Mouse (Mus musculus) small intestine, adult 2 months (tissue): ENCODE data around the gene Rab44. TPM values are rescaled to one million over a fixed set of nuclear protein-coding genes. Genes with fewer than 3 reads are reported as not detected.
"Not testable (repeated sequence)": the region's sequence is repeated elsewhere in the genome, so short reads cannot be mapped to it uniquely, and the experiment has no call there.

ENCODE experiments used
- H3K27ac ChIP-seq: fragments of 200-500 bp; 2 replicates; pipeline ENCODE4 v1.5.1; 2012; ENCODE audit warnings: low read depth, low read length, control low read depth, inconsistent platforms; ENCODE audit not compliant: insufficient read depth
- H3K27me3 ChIP-seq: fragments of 200-500 bp; 2 replicates; pipeline ENCODE4 v1.6.1; 2012; ENCODE audit warnings: mild to moderate bottlenecking, moderate library complexity, low read length, inconsistent platforms; ENCODE audit not compliant: control insufficient read depth, insufficient read depth
- H3K36me3 ChIP-seq: fragments of 200-500 bp; 2 replicates; pipeline ENCODE4 v1.6.1; 2012; ENCODE audit warnings: mild to moderate bottlenecking, low read length, control low read depth, inconsistent platforms; ENCODE audit not compliant: control insufficient read depth, insufficient read depth
- H3K4me1 ChIP-seq: fragments of 200-500 bp; 2 replicates; pipeline ENCODE4 v1.6.1; 2012; ENCODE audit warnings: low read length, inconsistent platforms, mixed read lengths; ENCODE audit not compliant: control insufficient read depth, insufficient read depth, insufficient read length
- H3K4me3 ChIP-seq: fragments of 200-500 bp; 2 replicates; pipeline ENCODE4 v1.5.1; 2012; ENCODE audit warnings: low read depth, mild to moderate bottlenecking, control low read depth, inconsistent platforms, low read length, moderate library complexity
- CTCF ChIP-seq: fragments of 200-500 bp; IDR thresholded peaks from 2 replicates; pipeline ENCODE4 v1.5.1; 2012; ENCODE audit warnings: low read depth, mild to moderate bottlenecking, control low read depth, inconsistent platforms, low read length, moderate library complexity, mixed read lengths; ENCODE audit not compliant: insufficient replicate concordance, insufficient read length; ENCODE audit errors: extremely low read depth
- POLR2A ChIP-seq: fragments of 200-500 bp; IDR thresholded peaks from 2 replicates; pipeline ENCODE4 v1.6.1; 2012; ENCODE audit warnings: low read depth, mild to moderate bottlenecking, control low read depth, inconsistent platforms, low read length, moderate library complexity
- WGBS: fragments of 180-500 bp; shearing (Covaris S2); methylation state at CpG from one replicate; pipeline ENCODE4 v1.1.7; 2018; 5-methylcytosine and 5-hydroxymethylcytosine counted together
- polyA plus RNA-seq: library from polyadenylated mRNA; depleted of rRNA; stranded (reverse); fragments of >200 nt; gene quantifications from 2 replicates; pipeline ENCODE4 v1.2.3, GENCODE M21; 2012; rRNA removed

The Rab44 gene
- polyA plus RNA-seq, result 0.37 and 2.5 TPM in 2 replicates

DNA sequence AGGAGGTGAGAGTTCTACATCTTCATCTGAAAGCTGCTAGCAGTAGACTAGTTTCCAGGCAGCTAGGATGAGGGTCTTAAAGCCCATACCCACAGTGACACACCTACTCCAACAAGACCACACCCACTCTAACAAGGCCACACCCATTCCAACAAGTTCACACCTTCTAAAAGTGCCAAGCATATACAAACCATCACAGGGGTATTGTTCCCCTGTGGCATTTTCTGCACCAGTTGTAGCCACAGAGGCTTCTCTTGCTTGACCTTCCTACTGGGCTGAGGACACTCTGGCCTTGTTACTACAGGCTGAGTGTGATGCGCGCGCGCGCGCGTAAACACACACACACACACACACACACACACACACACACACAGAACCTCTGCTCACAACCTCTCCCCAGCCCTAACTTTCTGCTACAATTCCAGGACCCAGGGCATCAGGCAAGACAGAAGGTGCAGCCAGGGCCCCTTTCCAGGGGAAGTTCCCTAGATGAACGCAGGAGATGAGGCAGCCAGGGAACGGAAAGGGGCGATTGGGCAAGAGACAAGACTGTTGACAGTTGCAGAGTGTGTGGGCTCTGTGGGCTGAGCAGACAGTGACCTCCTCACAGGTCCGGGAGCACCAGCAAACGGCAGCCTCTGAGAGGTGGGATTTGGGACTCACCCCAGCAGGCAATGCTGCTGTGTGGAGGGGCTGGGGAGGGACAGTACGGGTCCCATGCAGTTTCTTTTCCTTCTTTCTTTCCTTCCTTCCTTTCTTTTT lies at the start of gene Rab44:
Gene Rab44 (plus strand): TSS at position 555 of the 762 bp plus-strand sequence.
- H3K27ac ChIP-seq, result no peak within 1 kb of the TSS
- H3K36me3 ChIP-seq, result no peaks in the 10 kb centered on the region
- H3K4me1 ChIP-seq, result no peaks in the 10 kb centered on the region
- H3K4me3 ChIP-seq, result no peak within 1 kb of the TSS
- TF ChIP-seq CTCF (no peak), POLR2A (no peak)
- H3K27me3 ChIP-seq, result no peaks in the 10 kb centered on the region
- WGBS, result 80% methylated on average over 13 of the region's 13 CpGs

DNA sequence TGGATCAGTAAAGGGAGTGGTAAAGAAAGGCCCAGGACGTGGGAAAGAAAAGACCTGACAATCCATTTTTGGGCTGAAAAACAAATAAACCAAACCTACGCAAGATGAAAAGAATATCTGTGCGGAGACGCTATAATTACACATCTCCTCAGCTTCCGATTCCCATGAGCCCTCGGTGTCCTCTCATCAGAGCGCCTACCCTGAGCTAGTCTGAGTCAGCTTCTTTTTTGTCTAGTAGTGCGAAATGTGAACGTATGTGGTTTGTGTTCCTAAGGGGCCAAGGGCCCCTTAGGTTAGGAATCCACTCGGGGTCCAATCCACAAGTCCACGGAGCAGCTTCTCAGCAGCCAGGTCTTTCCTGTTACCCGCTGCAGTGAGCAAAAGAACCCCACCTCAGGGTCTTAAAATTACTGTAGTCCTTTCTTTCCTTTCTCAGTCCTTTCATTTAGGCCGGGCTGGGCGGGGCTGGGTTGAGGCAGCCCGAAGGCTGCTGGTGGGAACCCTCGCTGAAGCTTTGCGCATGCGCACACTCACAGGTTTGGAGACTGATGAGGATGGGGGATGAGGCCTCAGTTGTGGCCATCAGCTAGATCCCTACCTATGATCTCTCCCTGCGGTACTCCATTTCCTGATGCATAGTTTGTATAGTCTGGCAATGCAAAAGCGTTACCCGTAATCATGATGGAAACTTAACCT lies 48.6 kb upstream of the Rab44 start:
- 92% methylated on average over 21 of the region's 21 CpGs for WGBS
- Histone ChIP-seq H3K4me3 (no peak overlapping the region), H3K27me3 (no peaks in the 10 kb centered on the region), H3K27ac (no peak overlapping the region), H3K36me3 (no peaks in the 10 kb centered on the region), H3K4me1 (no peaks in the 10 kb centered on the region)
- TF ChIP-seq CTCF (no peak), POLR2A (no peak)

- H3K27me3 ChIP-seq, result no peaks in the 10 kb centered on the region
- no peaks in the 10 kb centered on the region for H3K36me3 ChIP-seq
- no peak for TF ChIP-seq CTCF
- no peak for TF ChIP-seq POLR2A
- H3K27ac ChIP-seq, result no peak overlapping the region
- H3K4me1 ChIP-seq, result no peaks in the 10 kb centered on the region
- no peak overlapping the region for H3K4me3 ChIP-seq
- 90% methylated on average over 3 of the region's 3 CpGs for WGBS
Observed at GRCm38 (mm10) chr17:29065971-29066370, 48.0 kb upstream of the Rab44 start.

DNA sequence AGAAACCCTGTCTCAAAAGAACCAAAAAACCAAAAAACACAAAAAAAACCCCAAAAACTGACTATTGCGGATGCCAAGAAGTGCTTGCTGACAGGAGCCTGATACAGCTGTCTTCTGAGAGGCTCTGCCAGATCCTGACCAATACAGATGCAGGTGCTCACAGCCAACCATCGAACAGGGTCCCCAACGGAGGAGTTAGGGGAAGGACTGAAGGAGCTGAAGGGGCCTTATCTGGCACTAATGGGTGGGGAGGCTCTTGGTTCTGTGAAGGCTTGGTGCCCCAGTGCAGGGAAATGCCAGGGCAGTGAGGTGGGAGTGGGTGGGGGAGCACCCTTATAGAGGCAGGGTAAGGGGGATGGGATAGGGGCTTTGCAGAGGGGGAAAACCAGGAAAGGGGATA lies 46.5 kb upstream of the Rab44 start:
- not testable (repeated sequence) for H3K36me3 ChIP-seq, H3K4me3 ChIP-seq, H3K27me3 ChIP-seq, H3K27ac ChIP-seq, H3K4me1 ChIP-seq
- 71% methylated on average over 3 of the region's 3 CpGs for WGBS

DNA sequence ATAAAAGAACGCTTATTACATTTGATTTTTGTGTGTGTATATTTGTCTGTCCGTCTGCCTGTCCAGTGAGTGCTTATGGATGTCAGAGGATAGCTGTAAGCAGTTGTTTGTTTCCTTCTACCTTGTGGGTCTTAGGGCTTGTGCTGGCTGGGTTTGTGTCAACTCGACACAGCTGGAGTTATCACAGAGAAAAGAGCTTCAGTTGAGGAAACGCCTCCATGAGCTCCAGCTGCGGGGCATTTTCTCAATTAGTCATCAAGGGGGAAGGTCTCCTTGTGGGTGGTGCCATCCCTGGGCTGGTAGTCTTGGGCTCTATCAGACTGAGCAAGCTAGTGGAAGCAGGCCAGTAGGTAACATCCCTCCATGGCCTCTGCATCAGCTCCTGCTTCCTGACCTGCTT lies 46.1 kb upstream of the Rab44 start:
- H3K36me3 ChIP-seq, result no peaks in the 10 kb centered on the region
- 64% methylated on average over 5 of the region's 5 CpGs for WGBS

GRCm38 (mm10) chr17:29069063-29069462 lies 44.9 kb upstream of the Rab44 start:
- H3K27ac ChIP-seq, result no peak overlapping the region
- no peaks in the 10 kb centered on the region for H3K36me3 ChIP-seq
- TF ChIP-seq POLR2A (no peak), CTCF (no peak)
- WGBS, result 88% methylated on average over 10 of the region's 10 CpGs
- no peaks in the 10 kb centered on the region for H3K27me3 ChIP-seq
- H3K4me1 ChIP-seq, result no peaks in the 10 kb centered on the region
- no peak overlapping the region for H3K4me3 ChIP-seq

More for the DNA sequence above, 46.1 kb upstream of the Rab44 start:
- no peak overlapping the region for H3K4me3 ChIP-seq
- TF ChIP-seq POLR2A (no peak), CTCF (no peak)
- H3K4me1 ChIP-seq, result no peaks in the 10 kb centered on the region
- H3K27me3 ChIP-seq, result no peaks in the 10 kb centered on the region
- no peak overlapping the region for H3K27ac ChIP-seq

- Histone ChIP-seq H3K36me3 (no peaks in the 10 kb centered on the region), H3K27ac (no peak overlapping the region), H3K4me1 (no peaks in the 10 kb centered on the region), H3K27me3 (no peaks in the 10 kb centered on the region), H3K4me3 (no peak overlapping the region)
- TF ChIP-seq CTCF (no peak), POLR2A (no peak)
- WGBS, result 68% methylated on average over 5 of the region's 5 CpGs
Observed at GRCm38 (mm10) chr17:29071820-29072219, 42.1 kb upstream of the Rab44 start.
